In the genomic region with DNA sequence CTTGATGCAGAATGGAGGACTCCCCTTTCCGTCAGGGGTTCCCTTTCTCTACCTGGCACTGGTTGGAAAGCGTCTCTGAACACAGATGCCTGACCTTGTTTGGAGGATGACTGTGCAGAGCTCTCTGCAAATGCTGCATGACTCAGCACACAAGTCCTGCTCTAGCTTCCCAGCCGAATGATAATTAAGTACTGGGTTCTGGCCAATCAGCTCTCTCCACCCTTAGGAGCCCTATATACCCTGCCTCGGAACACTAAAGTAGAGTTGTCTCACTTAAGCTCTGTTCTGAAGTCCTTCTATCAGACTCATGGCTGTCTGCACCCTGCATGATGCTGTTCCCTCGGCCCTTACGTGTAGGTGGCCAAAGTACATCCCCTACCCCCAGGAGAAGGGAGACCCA, we compare ENCODE assay signal across 10 mouse cellular contexts.
DNase-seq lines count a peak whose midpoint lies in the region; ATAC-seq and TF ChIP-seq lines count a peak whose summit lies in the region.
"Had no signal": no experiment of that assay in that cellular context is flagged by ENCODE, and none has a peak within 500 bp of the region (broad histone marks: within the 10 kb centered on the region; RNA-seq: fewer than 3 reads in every experiment).

No protein-coding gene starts in this region.

- no peak for DNase-seq in forebrain, embryonic 11.5 days (ENCODE audit: low spot score)
- DNase-seq in heart, postnatal 0 days (ENCODE audit: low spot score), result peak; percentile 60
- DNase-seq in ovary, adult 18-20 months (ENCODE audit: low spot score), result no peak
- DNase-seq in B cell, adult 2 months, result no peak
- DNase-seq in right cerebral cortex, postnatal 36 days (ENCODE audit: low spot score in 2 of 2), result no peak
- DNase-seq: right cerebral cortex, postnatal 25 days had no signal

- H3K9ac ChIP-seq in forebrain, embryonic 11.5 days (ENCODE audit: low read length), result no peak overlapping the region
- no peak overlapping the region for H3K9ac ChIP-seq in forebrain, embryonic 15.5 days (replicated peaks)
- no peak overlapping the region for H3K9ac ChIP-seq in neural tube, embryonic 12.5 days
- no peak overlapping the region for H3K9ac ChIP-seq in neural tube, embryonic 15.5 days (replicated peaks)
- H3K9ac ChIP-seq in heart, postnatal 0 days (replicated peaks; ENCODE audit: low read depth, low read length), result no peak overlapping the region

- WGBS in forebrain, embryonic 11.5 days, result 84% methylated on average over 6 of the region's 6 CpGs
- 83% methylated on average over 6 of the region's 6 CpGs for WGBS in forebrain, embryonic 15.5 days
- WGBS in neural tube, embryonic 12.5 days, result 85% methylated on average over 6 of the region's 6 CpGs
- WGBS in neural tube, embryonic 15.5 days, result 80% methylated on average over 6 of the region's 6 CpGs
- WGBS in heart, postnatal 0 days, result 57% methylated on average over 6 of the region's 6 CpGs

- H3K9me3 ChIP-seq in forebrain, embryonic 11.5 days (ENCODE audit: control insufficient read depth, low read length), result no peaks in the 10 kb centered on the region
- no peaks in the 10 kb centered on the region for H3K9me3 ChIP-seq in forebrain, embryonic 15.5 days
- no peaks in the 10 kb centered on the region for H3K9me3 ChIP-seq in neural tube, embryonic 12.5 days
- H3K9me3 ChIP-seq in neural tube, embryonic 15.5 days (replicated peaks), result no peaks in the 10 kb centered on the region
- no peaks in the 10 kb centered on the region for H3K9me3 ChIP-seq in heart, postnatal 0 days (replicated peaks; ENCODE audit: control insufficient read depth, low read length)

- no peaks in the 10 kb centered on the region for H3K36me3 ChIP-seq in forebrain, embryonic 11.5 days (ENCODE audit: control insufficient read depth, insufficient read depth, low read length)
- no peaks in the 10 kb centered on the region for H3K36me3 ChIP-seq in forebrain, embryonic 15.5 days
- H3K36me3 ChIP-seq in neural tube, embryonic 12.5 days, result no peaks in the 10 kb centered on the region
- H3K36me3 ChIP-seq in neural tube, embryonic 15.5 days, result no peaks in the 10 kb centered on the region
- H3K36me3 ChIP-seq in heart, postnatal 0 days (replicated peaks; ENCODE audit: control insufficient read depth, insufficient read depth, low read length), result no peaks in the 10 kb centered on the region

- H3K4me1 ChIP-seq in forebrain, embryonic 11.5 days (replicated peaks; ENCODE audit: control insufficient read depth, insufficient read depth, low read length), result no peaks in the 10 kb centered on the region
- H3K4me1 ChIP-seq in forebrain, embryonic 15.5 days, result no peaks in the 10 kb centered on the region
- H3K4me1 ChIP-seq in neural tube, embryonic 12.5 days, result no peaks in the 10 kb centered on the region
- H3K4me1 ChIP-seq in neural tube, embryonic 15.5 days, result no peaks in the 10 kb centered on the region
- H3K4me1 ChIP-seq in heart, postnatal 0 days (ENCODE audit: control insufficient read depth, insufficient read depth), result peaks cover 18% of the 10 kb centered on the region; the same call in 1 of the 2 replicates

- TF ChIP-seq CTCF in heart, postnatal 0 days (IDR thresholded peaks at IDR 0.05; ENCODE audit: low read depth), result no peak

- H3K27ac ChIP-seq in forebrain, embryonic 11.5 days (ENCODE audit: low read depth, low read length), result no peak overlapping the region
- H3K27ac ChIP-seq in forebrain, embryonic 15.5 days (replicated peaks), result no peak overlapping the region
- no peak overlapping the region for H3K27ac ChIP-seq in neural tube, embryonic 12.5 days
- H3K27ac ChIP-seq in neural tube, embryonic 15.5 days (replicated peaks), result no peak overlapping the region
- peak overlapping the region; percentile 9; the same call in 1 of the 2 replicates for H3K27ac ChIP-seq in heart, postnatal 0 days (ENCODE audit: low read depth)

- TF ChIP-seq EP300 in heart, postnatal 0 days (IDR thresholded peaks at IDR 0.05; ENCODE audit: low read depth), result no peak

- no peak overlapping the region for H3K4me3 ChIP-seq in forebrain, embryonic 11.5 days (ENCODE audit: low read depth, low read length)
- H3K4me3 ChIP-seq in forebrain, embryonic 15.5 days, result no peak overlapping the region
- H3K4me3 ChIP-seq in neural tube, embryonic 12.5 days, result no peak overlapping the region
- H3K4me3 ChIP-seq in neural tube, embryonic 15.5 days (replicated peaks), result no peak overlapping the region
- no peak overlapping the region for H3K4me3 ChIP-seq in heart, postnatal 0 days (ENCODE audit: low read depth, low read length)

- ATAC-seq in forebrain, embryonic 11.5 days (replicated peaks; ENCODE audit: low FRiP score), result peak; percentile 71; the same call in 1 of the 2 replicates
- no peak for ATAC-seq in forebrain, embryonic 15.5 days (replicated peaks)
- ATAC-seq in neural tube, embryonic 12.5 days (ENCODE audit: low FRiP score, low read depth), result 0 out of 2 replicates have a peak, but pooled peaks have one; percentile 29
- no peak for ATAC-seq in neural tube, embryonic 15.5 days (ENCODE audit: low FRiP score)
- peak; percentile 50 for ATAC-seq in heart, postnatal 0 days (ENCODE audit: insufficient read depth, low read depth)
- ATAC-seq: forebrain, embryonic 16.5 days had no signal

- no peaks in the 10 kb centered on the region for H3K27me3 ChIP-seq in forebrain, embryonic 11.5 days (ENCODE audit: control insufficient read depth, insufficient read depth, low read length)
- no peaks in the 10 kb centered on the region for H3K27me3 ChIP-seq in forebrain, embryonic 15.5 days
- H3K27me3 ChIP-seq in neural tube, embryonic 12.5 days (replicated peaks), result no peaks in the 10 kb centered on the region
- H3K27me3 ChIP-seq in neural tube, embryonic 15.5 days (replicated peaks), result no peaks in the 10 kb centered on the region
- H3K27me3 ChIP-seq in heart, postnatal 0 days (ENCODE audit: control insufficient read depth, insufficient read depth, low read length), result no peaks in the 10 kb centered on the region

- H3K4me2 ChIP-seq in forebrain, embryonic 11.5 days (ENCODE audit: low read depth, low read length, severe bottlenecking), result no peak overlapping the region
- H3K4me2 ChIP-seq in forebrain, embryonic 15.5 days (replicated peaks), result no peak overlapping the region
- H3K4me2 ChIP-seq in neural tube, embryonic 12.5 days (replicated peaks), result no peak overlapping the region
- no peak overlapping the region for H3K4me2 ChIP-seq in neural tube, embryonic 15.5 days
- H3K4me2 ChIP-seq in heart, postnatal 0 days (ENCODE audit: low read depth, low read length), result no peak overlapping the region

Comparison
In these comparisons a context has a peak if more than half of its experiments do, and no peak if none do; other contexts are left out.
1. ATAC-seq: peak in forebrain, embryonic 11.5 days (single experiment), neural tube, embryonic 12.5 days (single experiment) and heart, postnatal 0 days (single experiment); none in forebrain, embryonic 15.5 days (single experiment) and neural tube, embryonic 15.5 days (single experiment).